Mouse (Mus musculus) gastrocnemius, adult 2 months (tissue): ENCODE data around the gene 1700012B09Rik. TPM values are rescaled to one million over a fixed set of nuclear protein-coding genes. Genes with fewer than 3 reads are reported as not detected.
A peak's percentile ranks its signal among the peaks of the same experiment; 100 is the strongest.

ENCODE experiments used
- DNase-seq: peaks from one replicate; pipeline ENCODE4 v3.0.0; 2022
- H3K27ac ChIP-seq: fragments of 200-600 bp; 2 replicates; pipeline ENCODE4 v1.8.1; 2022; ENCODE audit warnings: mild to moderate bottlenecking
- H3K4me3 ChIP-seq: fragments of 200-600 bp; 2 replicates; pipeline ENCODE4 v1.8.1; 2022; ENCODE audit warnings: mild to moderate bottlenecking, moderate library complexity
- CTCF ChIP-seq: fragments of 200-600 bp; IDR thresholded peaks from 2 replicates; pipeline ENCODE4 v1.8.1; 2022; ENCODE audit warnings: antibody characterized with exemption, mild to moderate bottlenecking, moderate library complexity
- intact Hi-C: fragments of 180-260 bp; cut with DNase I; formaldehyde crosslinking; loops from one replicate; pipeline ENCODE4 v1.15.1; 2025
- long read RNA-seq, 2 experiments: library from polyadenylated mRNA; stranded (forward); transcript quantifications; one replicate each; pipeline ENCODE4 v2.0.0; 2021
- total RNA-seq, 2 experiments: library from RNA; stranded (reverse); gene quantifications; 2 replicates each; pipeline ENCODE4 v1.2.3; 2021

Gene 1700012B09Rik
- not detected for total RNA-seq
- long read RNA-seq, experiment 1 = 0 reads
- long read RNA-seq, experiment 2 = 0 reads

DNA sequence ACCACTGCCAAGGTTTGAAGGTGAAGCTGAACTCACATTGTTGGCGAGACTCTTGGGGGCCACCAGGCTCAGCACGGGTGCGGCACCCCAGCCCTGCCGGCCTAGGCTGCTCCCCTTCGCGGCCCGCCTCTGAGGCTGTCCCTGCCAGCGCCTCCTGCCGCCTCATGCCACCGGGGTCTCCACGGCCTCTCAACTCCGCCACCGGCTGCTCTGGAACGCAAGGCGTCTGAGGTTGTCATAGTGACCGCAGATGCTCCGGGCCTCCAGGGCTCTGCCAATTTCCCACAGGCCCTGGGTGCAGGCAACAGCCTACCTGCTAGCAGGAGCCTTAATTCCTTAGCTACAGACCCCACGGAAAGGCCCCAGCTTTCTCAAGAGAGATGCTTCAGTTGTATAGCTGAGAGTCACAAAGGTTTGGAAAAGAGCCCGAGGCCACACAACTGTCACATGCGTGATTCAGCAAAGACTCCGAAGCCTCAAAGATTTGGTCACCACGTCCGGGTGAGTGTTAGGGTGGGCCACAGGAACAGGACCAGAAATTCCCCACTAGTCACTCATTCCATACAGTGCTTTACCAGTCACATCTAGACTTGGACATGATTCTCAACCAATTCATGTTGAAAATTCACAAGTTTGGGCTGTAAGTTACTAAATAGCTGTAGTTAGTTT, at the start of gene 1700012B09Rik:
Gene 1700012B09Rik (minus strand): TSS at position 228 of the 669 bp plus-strand sequence.
- intact Hi-C loops = loop anchor here (5.0 kb wide), 1 partner anchor 246 kb away; no protein-coding TSS in a partner anchor
- Histone ChIP-seq H3K27ac (no peak within 1 kb of the TSS), H3K4me3 (no peak within 1 kb of the TSS)
- no peak for DNase-seq
- TF ChIP-seq CTCF = no peak

GRCm38 (mm10) chr9:14810111-14810510, 39.3 kb upstream of the 1700012B09Rik start:
- no peak for DNase-seq
- Histone ChIP-seq H3K27ac (no peak overlapping the region), H3K4me3 (no peak overlapping the region)
- intact Hi-C loops = no loop called here
- no peak for TF ChIP-seq CTCF

DNA sequence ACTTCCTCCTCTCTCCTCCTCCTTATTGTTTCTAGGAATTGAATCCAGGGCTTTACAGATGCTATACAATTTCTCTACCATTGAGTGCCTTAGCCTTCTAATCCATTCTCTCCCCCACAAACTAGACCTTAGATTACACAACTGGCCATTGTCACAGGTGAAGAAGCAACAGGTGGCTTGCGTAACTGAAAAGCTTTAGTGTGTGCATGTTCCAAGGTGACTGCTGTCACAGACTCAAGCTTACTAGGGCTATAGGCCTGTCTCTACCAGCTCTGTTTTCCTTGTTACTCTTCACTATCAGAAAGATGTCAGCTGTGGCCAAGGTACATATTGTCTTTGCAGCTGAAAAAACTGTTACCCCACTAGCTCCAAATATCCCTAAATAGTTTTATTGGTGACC, 36.0 kb upstream of the 1700012B09Rik start:
- TF ChIP-seq CTCF = no peak
- no peak overlapping the region for H3K4me3 ChIP-seq
- no peak overlapping the region for H3K27ac ChIP-seq
- intact Hi-C loops = no loop called here
- no peak for DNase-seq

- no peak for TF ChIP-seq CTCF
- H3K27ac ChIP-seq = no peak overlapping the region
- no peak for DNase-seq
- intact Hi-C loops = no loop called here
- no peak overlapping the region for H3K4me3 ChIP-seq
Measured at GRCm38 (mm10) chr9:14805714-14806113, 34.9 kb upstream of the 1700012B09Rik start.

GRCm38 (mm10) chr9:14787356-14787755, 16.5 kb upstream of the 1700012B09Rik start:
- intact Hi-C loops = loop anchor here (5.0 to 10.0 kb wide), 2 partner anchors 285 to 963 kb away; partner anchors contain the start of genes Cep57, Cwc15, Fam76b and Kdm4d
- no peak overlapping the region for H3K4me3 ChIP-seq
- DNase-seq = no peak
- H3K27ac ChIP-seq = no peak overlapping the region
- TF ChIP-seq CTCF = no peak

DNA sequence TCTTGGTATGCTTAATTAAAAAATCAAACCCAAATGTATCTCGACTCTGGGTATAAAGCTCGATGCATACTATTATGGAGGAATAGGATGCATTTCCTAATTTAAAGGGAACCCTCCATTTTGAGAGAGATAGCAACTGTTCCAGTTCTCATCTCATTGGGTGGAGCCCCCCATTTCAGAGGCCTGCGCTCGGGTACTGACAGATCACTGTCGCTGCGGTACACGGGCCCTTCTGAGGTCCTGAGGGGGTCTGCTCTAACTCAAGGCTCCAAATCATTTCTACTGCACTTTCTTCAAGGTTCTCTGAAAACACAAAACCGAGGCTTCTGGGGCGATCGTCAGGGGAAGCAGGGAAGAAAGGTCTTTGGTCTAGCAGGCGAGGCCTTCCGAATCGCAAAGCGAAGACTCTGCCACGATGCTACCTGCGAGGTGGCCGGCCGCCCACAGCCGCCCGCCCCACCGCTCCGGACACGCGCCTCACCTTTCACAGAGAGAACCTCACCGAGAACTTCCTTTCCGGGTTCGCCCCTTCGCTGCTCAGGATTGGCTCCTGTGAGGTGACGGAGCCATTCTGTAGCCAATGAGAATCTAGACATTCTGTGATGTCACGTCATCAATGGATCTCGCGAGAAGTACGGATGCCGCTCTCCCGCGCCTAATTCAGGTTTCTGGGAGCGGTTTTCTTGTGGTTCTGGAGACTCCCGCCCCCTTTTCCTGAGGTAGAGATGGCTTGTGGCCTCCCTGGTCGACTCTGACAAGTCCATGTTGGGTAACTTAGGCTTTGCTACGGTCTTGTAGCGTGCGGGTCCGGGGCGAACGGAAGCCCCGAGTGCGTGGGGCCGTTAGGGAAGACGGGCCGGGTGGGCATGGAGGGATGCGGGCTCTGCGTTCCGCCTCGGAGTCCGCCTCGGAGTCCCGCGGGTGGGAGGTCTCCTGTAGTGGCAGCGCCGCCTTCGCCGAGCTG, 13.5 kb upstream of the 1700012B09Rik start, which contains the start of the genes Mre11a and Ankrd49:
Gene Mre11a (plus strand): TSS at position 616 of the 964 bp plus-strand sequence.
Gene Ankrd49 (minus strand): TSS at position 818 of the 964 bp plus-strand sequence.
- DNase-seq = peak; percentile 92
- intact Hi-C loops = loop anchor here (5.0 to 10.0 kb wide), 2 partner anchors 282 to 960 kb away; partner anchors contain the start of genes Cep57, Cwc15, Fam76b and Kdm4d
- TF ChIP-seq CTCF = no peak

GRCm38 (mm10) chr9:14778341-14778740, 7.5 kb upstream of the 1700012B09Rik start:
- intact Hi-C loops = loop anchor here (5.0 kb wide), 1 partner anchor 271 kb away; no protein-coding TSS in a partner anchor
- TF ChIP-seq CTCF = no peak
- Histone ChIP-seq H3K27ac (no peak overlapping the region), H3K4me3 (no peak overlapping the region)
- DNase-seq = no peak

More for the DNA sequence above, 13.5 kb upstream of the 1700012B09Rik start, which contains the start of the genes Mre11a and Ankrd49:
- Histone ChIP-seq H3K4me3 (peak within 1 kb of the TSS; percentile 76), H3K27ac (peak within 1 kb of the TSS; percentile 97)

- no peak for DNase-seq
- peak; percentile 25; the same call in 1 of the 2 replicates for TF ChIP-seq CTCF
- intact Hi-C loops = loop anchor here (5.0 kb wide), 1 partner anchor 243 kb away; no protein-coding TSS in a partner anchor
- no peak overlapping the region for H3K27ac ChIP-seq
- no peak overlapping the region for H3K4me3 ChIP-seq
Measured at GRCm38 (mm10) chr9:14773813-14774212, 3.0 kb upstream of the 1700012B09Rik start.

- intact Hi-C loops = loop anchor here (5.0 kb wide), 1 partner anchor 245 kb away; no protein-coding TSS in a partner anchor
- Histone ChIP-seq H3K4me3 (no peak overlapping the region), H3K27ac (no peak overlapping the region)
- no peak for TF ChIP-seq CTCF
- DNase-seq = no peak
Measured at GRCm38 (mm10) chr9:14772074-14772473, 1.2 kb upstream of the 1700012B09Rik start.

- Histone ChIP-seq H3K27ac (no peak overlapping the region), H3K4me3 (no peak overlapping the region)
- intact Hi-C loops = loop anchor here (5.0 kb wide), 1 partner anchor 247 kb away; no protein-coding TSS in a partner anchor
- no peak for DNase-seq
- TF ChIP-seq CTCF = no peak
Measured at GRCm38 (mm10) chr9:14769811-14770210, 1.0 kb downstream of the 1700012B09Rik start.

- Histone ChIP-seq H3K4me3 (no peak overlapping the region), H3K27ac (no peak overlapping the region)
- TF ChIP-seq CTCF = peak; percentile 78
- intact Hi-C loops = loop anchor here (2.0 kb wide), 2 partner anchors 252 to 324 kb away; no protein-coding TSS in a partner anchor
- no peak for DNase-seq
Measured at GRCm38 (mm10) chr9:14764765-14765164, 6.1 kb downstream of the 1700012B09Rik start.

DNA sequence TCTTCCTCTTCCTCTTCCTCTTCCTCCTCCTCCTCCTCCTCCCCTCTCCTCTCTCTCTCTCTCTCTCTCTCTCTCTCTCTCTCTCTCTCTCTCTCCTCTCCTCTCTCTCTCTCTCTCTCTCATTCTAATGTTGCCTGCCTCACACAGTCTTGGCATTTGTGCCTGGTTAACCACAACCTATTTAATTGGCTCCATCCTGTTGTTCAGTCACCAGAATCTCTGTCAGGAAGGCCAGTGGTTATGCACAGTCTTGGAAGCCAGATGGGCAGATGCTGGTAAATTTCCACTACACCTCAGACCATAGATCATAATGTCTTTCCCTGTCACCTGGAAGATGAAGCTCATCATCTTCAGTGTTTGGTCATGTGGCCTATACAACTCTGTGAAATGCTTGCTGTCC, 11.6 kb downstream of the 1700012B09Rik start:
- no peak for DNase-seq
- intact Hi-C loops = no loop called here
- TF ChIP-seq CTCF = no peak
- Histone ChIP-seq H3K4me3 (no peak overlapping the region), H3K27ac (no peak overlapping the region)
